Mouse (Mus musculus): ENCODE data around the gene Phgdh.
A peak's percentile ranks its signal among the peaks of the same experiment; 100 is the strongest.

Gene Phgdh

DNA sequence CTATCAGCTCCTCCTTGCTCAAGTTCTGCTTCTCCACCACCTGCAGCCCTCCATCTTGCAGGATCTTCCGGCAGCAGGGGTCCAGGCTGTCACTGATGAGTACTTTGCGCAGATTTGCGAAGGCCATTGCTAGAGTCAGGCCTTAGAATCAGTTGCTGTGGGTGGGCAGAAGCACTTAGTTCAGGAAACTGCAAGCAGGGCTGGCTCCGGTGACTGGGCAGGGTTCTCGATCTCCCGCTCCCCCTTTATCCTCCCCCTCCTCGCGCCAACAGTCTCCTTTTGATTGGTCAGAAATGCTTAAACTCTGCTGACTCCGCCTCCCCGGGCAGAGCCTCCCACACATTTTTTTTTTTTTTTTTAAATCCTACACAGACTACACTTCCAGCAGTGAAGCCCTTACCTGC, at the start of gene Phgdh:
Phgdh (minus strand) TSS at position 285 of the 404 bp plus-strand sequence.
- peak; percentile 50 for DNase-seq

DNA sequence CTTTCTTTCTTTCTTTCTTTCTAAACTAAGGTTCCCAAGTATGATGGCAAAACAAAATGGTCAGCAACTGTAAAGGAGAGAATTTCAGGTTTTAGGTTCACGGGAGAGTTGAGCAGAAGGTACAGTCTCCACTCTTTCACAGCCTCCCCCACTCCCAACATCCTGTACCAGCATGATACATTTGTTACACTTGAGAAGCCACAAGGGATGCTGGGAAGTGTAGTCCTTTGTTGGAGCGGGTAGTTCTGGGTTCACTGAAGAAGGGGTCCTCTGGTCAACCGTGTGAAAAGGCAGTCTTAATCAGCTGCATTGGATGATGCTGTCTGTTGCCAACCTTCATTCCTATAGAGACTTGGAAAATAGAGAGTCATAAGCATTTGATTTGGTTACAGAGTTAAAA, 49.5 kb upstream of the Phgdh start:
- DNase-seq, result no peak

DNA sequence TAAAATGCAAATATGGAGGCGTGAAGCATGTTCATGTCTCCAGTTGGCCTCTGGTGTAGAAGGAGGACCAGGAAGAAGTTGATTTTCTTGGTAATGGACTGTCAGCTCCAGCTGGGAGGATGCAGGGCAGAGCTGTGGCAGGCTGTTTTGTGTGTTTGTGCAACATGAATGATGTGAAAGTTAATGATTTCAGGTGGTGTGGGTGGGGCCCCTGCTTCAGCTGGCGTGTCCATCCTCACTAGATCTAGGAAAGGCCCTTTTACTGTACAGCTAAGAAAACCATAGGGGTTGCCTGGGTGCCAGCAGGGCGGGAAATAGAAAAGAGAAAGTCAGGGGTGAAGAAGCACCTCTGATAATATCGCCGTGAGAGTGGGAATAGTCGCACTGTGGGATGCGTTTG, 48.0 kb upstream of the Phgdh start:
- DNase-seq, result no peak

DNA sequence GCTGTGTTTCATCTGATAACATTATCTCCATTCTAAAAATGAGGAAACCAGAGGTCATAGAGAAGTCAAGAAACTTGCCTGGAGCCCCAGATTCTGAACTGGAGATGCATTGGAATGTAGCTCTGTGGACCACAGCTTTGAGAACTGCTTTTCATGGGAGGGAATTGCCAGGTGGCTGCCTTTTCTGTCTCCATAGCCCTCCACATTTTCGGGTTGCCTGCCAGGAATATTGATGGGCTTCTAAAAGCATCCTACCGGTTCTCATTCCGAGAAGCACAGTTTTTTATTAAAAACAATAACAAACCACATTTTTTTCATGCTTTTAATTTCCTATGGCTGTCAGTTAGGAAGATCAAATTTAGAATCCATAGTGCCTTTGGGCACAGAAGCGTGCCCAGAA, 47.3 kb upstream of the Phgdh start:
- no peak for DNase-seq

DNA sequence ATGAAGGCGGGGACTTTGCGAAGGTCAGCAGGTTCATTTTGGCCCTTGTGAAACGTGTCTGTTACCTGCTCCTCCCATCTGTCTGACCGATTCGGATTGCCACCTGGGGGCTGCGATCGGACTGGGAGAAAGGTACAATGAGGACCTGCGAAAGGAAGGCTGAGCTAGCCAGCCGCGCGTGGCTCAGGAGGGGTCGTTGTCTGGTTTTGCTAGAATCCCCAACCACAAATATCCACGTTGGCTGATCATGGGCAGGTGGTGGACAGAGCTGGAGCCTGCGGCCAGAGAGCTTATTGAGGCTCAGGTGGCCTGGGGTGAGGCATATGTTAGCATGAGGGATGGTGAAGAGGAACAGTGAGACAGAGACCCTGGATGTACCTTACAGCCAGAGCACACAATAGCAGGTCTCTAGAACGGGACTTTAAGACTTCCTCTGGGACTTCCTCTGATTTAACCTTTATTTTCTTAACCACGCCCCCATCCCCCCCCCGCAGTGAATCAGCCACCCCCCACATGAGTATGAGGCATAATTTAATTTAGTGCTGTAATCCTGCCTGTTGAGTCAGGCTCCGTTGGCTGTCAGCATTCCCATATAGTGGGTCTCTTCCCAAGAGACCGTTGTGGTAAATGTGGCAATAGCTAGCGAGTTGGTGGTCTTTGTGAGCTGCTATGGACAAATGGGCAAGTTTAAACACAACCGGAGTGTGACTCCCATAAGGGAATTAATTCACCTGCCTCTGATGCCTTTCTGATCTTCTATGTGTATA, 43.4 kb upstream of the Phgdh start:
- DNase-seq, result no peak

DNA sequence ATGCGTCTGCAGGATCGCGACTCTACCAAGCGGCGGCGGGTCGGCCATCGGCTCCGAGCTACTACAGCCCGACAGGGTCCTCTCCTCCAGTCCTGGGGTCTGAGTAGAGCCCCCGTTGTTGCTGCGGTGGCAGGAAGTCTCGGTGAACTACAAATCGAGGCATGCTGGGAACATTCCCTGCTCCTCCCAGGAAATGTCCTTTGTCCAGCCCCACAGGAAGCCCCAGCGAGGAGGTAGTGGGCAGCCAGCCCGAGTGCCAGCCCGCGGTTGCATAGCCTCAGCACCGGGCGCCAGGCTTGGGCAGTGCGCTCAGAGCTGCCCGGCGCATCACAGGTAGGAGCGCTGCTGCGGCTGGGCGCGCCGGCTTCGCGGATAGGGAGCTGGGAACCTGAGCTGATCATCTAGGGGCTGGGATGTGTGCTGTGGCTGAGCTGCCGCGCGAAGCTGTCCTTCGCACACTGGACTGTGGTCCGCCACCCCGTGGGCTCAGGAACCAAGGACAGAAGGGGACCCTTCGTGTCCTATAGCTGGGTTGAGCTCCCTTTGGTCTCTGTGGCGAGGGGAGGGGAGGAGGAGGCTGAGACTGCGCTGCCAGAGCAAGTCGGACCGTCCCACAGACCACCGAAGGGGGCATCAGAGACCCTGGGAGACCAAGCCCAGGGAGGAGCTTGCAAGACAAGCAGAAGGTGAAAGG, 42.6 kb upstream of the Phgdh start, which contains the start of gene Zfp697:
Zfp697 (plus strand) TSS at position 216 of the 694 bp plus-strand sequence.
- DNase-seq, result peak; percentile 81

DNA sequence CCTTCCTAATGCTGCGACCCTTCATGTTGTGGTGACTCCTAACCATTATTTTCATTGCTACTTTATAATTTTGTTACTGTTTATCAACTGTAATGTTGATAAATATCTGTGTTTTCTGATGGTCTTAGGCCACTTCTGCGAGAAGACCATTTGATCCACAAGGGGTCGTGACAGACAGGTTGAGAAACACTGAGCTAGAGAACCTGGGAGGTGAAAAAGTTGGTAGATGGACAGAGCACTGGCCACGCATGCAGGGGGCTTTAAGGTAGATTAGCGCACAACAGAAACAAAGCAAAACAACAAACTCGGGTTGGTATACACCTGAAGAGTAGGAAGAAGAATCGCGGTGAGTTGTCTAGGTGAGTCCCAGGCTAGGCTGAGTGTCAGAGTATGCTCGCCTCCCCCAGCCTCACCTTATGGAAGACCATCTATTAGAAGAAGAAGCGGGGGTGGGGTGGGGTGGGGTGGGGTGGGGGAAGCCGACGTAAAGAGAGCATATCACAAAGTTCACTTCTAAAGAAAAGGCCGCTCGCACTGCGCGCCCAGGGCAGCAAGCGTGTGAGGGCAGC, 42.0 kb upstream of the Phgdh start:
- no peak for DNase-seq

DNA sequence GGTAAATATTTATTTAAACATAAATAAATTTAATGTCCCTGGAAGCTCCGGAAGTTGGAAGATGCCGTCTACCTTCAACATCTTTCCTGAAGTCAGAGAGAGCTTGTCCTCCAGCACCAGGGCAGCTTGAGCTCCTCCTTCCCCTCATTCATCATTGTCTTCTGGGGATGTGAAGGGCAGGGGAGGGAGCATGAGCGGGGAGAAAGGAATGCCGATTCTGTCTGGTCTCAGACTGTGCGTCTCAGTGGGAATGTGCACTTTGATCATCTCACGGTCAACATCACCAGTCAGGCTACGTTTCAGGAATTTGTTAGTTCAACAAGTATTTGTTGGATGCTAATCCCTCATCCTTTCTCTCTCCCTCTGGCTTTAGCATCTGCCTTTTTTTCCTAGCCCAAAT, 39.4 kb upstream of the Phgdh start:
- DNase-seq, result no peak

DNA sequence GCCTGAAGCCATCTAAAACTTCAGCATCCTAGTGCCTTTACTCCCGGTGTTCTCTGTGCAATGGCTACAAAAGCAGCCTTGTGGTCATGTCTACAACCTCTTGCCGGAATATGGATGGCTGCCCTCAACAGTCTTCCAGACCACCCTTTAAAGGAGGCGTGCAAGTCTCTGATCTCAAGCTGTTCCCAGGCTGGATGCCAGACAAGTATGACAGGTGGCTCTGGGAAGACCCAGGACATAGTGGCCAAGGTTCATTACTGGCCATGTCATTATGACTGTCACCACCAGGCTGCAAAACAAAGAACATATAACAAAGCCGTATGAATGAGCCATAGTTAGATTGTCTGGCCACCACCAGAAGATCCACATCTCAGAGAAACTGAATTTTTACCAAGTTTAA, 38.5 kb upstream of the Phgdh start:
- DNase-seq, result no peak

DNA sequence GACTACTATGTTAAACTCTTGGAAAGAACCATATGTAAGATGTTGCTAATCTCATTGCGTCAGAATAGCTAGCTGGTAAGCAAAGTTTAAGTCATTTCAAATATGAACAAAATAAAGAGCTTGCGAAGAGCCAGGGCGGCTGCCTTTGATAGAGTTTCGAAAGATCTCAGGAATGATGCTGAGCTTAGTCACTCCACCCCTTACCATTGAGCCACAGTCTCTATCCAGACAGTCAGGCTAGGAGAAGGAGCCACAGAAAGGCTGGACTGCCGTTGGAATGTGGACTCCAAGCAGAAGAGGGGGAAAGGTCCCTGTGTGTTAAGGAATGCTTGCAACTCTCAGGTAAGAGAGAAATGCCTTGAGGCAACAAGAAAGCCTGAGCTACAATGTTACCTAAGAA, 35.2 kb upstream of the Phgdh start:
- DNase-seq, result no peak

DNA sequence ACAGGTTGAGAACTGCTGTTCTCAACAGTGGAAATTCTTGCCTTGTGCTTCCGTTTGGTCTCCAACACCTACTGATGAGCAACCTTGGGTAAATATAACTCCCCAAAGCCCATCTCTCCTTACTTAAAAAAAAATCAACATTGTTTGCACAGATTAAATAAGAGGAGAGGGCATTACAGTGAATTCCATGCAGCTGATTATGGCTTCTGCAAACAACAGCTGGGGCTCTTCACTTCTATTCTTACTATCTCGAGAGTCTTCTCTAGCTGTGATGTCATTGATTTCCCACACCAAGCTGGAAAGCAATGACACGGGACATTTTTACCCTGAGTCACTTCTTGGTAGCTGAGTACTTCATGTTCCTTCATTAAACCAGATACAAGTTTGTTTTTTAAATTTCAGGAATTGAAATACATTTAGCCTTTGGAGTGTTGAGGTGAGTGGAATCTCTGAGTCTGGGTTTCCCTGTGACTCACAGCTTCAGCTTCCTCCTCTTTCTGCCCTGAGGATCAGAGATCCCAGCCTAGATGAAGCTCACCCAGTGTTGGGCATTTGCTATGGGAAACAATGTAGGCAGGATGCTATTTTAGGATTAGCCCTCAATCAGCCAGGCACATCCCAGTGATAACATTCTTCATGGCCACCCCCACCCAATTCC, 34.4 kb upstream of the Phgdh start:
- no peak for DNase-seq

DNA sequence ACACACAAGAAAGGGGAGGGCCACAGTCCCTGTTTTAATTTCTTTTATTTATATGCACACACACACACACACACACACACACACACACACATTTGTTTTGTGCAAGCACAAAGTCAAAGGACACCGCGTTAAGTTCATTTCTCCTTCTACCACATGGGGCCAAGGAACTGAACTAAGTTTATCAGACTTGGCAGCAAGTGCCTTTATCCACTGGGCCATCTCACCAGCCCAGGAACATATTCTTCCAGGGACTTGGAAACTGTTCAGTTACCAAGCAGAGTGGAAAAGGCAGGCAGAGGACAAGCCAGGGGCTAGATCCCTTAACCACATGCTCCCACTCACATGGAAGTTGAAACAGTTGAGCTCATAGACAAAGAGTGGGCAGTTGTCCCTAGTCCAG, 29.0 kb upstream of the Phgdh start:
- DNase-seq, result no peak

DNA sequence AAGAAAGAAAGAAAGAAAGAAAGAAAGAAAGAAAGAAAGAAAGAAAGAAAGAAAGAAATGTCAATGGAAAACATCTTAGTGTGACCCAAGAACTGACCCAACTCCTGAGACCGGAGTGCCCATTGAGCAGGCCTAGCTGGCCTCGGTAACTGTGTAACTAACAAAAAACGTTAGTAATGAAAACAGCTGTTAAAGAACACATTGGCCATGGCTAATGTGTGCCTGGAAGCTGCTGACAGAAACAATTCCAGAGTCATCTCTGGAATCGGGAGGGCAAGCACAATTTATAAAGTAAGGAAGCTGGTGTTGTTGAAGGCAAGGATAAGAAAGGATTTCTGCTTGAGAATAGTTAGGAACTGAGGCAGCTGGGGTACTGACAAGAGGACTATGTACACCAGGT, 28.5 kb upstream of the Phgdh start:
- DNase-seq, result no peak

DNA sequence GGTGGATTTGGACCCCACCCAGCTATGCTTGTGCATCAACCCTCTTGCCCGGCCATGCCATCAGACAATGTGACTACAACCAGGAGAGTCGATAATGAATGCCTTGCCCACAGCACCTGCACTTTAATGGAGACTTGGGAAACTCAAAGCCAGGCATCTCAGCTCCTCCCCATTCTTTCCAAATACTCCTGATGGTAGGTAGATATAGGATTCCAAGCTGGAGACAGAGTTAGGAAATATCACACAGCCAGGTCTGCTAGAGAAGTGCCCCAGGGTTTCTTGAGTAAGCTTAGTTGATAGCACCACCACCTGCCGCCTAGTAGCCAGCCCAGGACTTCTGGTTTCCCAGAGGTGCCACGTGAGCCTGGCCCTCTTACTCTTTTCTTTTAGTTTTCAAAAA, 27.0 kb upstream of the Phgdh start:
- DNase-seq, result no peak

DNA sequence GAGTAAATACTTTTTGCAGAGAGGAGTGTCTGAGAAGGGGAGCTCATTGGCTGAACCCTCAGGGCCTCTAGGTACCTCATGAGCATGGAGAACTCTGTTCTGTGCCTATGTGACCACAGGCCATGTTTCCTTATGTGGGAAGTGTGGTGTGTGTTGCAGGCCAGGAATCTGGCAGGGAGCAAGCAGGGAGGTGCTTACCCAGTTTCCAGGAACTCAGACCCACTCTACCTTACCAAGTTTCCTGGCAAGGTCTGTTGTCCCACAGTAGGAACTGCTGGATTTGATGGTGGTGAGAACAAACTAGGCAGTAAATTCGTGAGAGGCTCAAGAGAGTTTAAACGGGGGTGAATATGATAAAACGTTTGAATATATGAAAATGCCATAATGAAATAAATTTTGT, 26.3 kb upstream of the Phgdh start:
- no peak for DNase-seq

DNA sequence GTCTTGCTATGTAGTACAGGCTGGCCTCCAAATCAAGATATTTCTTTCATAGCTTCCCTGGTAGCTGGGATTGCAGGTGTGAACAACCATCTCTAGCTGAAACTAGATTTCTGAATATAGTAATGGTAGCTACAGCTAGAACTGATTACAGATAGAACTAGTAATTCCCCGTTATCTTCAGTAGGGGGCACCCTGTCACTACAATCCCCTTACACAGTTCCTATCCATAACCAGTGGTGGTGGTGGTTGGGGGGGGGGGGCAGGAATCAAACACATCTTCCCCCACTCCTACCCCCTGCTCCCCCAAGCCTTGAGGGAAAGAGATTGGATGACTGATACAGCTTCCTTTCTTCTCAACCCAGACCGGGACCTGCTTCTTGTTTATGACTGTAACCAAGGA, 23.0 kb upstream of the Phgdh start:
- DNase-seq, result no peak

DNA sequence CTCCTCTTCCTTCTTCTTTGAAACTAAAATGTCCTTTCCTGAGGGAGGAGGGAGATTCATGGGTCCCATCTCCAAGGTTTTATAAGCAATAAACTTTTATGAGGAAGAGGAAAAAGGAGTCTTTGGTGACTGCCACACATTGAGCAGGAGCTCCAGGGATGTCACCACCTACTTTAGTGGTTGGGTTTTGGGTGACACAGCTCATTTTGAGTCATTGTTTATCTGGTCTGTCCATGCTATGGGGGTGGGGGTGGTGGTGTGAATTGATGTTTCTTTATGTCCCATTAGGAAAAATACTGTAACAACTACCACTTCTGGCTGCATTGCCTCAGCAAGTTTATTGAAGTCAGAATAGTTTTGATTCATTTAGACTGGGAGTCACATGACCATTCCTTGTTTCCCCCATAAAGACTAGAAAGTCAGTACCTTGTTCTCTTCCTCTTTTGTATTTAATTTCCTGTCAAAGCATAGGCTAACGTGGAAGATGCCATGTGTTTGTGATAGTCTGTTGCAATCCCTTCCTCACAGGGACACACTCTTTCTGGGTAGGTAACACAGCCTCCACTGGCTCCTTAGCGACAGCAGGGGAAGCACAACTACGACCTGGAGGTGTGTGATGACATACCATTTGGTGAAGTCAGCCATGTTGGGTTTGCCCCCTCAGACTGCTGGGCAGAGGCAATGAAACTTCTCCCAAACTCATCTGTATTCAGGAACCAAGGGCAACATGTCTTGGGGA, 17.0 kb upstream of the Phgdh start:
- no peak for DNase-seq

DNA sequence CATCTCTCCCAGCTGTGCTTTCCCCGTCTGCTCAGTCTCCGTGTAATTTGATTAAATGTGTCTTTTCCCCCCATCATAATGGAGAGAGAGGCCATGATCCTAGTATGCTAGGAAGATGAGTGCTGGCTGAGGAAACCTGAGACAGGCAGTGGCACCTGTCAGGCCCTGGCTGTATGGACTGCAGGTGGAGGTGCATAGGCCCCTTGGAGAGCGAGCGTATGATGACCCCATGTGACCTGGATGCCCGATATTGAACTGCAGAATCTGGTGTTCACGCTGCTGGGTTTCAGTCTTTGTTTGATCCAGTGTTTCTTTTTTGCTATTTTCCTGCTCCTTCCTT, 16.2 kb upstream of the Phgdh start:
- DNase-seq, result no peak

DNA sequence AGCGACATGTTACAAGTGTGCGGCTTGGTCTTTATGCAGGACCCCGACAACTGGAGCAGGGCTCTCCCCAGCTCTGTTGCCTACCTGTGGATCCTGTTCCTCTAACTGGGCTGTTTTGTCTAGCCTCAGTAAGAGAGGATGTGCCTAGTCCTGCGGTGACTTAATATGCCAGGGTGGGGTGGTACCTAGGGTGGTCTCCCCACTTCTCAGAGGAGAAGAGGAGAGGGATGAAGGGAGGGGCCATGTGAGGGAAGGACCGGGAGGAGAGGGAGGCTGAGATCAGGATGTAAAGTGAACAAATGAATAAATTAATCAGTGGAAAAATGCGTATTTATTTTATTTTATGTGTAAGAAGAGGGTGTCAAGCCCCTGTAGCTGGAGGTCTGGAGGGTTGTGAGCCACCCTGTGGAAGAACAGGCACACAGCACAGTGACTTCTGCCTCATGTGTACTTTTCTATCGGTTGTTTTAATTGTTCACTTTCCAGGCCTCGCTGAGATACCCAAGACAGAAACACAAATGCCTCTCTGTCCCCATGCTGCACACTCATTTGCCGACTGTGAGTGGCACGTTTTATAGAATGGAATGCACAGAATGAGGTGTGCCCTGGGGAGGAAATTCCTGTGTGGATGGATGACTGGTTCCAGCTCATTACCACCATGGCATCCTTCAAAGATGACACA, 15.7 kb upstream of the Phgdh start:
- DNase-seq, result no peak

DNA sequence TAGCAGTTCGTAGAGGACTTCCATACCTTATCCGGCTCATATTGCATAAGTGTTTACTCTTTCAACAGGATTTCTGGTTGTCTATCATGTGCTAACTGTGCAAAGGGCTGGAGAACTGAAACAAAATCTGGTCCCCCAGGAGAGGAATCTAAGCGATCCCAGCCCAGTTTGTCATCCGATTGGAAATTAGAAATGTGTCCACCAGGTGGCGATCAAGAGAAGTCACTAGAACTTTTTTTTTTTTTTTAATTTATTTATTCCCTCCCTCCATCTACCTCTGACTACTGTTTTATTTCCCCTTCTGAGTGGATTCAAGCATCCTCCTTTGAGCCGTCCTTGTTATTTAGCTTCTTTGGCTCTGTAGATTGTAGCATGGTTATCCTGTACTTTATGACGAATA, 14.1 kb upstream of the Phgdh start:
- DNase-seq, result peak; percentile 88

DNA sequence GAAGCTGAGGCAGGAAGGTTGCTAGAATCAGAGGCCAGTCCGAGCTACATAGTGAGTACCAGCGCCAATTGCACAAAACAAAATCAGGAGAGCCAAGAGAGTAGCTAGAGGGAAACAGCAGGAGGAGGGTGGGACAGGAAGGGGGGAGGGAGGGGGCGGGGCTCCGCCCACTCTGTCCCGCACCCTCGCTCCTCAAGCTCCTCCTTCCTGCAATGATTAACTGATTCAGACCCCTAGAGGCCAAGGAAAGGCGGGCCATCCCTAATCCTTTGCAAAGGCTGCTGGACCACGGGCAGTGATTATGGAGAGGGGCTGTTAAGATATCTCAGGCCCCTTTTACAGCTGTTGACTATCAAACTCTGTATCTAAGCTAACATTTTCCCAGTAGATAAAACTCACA, 8.9 kb upstream of the Phgdh start:
- no peak for DNase-seq

DNA sequence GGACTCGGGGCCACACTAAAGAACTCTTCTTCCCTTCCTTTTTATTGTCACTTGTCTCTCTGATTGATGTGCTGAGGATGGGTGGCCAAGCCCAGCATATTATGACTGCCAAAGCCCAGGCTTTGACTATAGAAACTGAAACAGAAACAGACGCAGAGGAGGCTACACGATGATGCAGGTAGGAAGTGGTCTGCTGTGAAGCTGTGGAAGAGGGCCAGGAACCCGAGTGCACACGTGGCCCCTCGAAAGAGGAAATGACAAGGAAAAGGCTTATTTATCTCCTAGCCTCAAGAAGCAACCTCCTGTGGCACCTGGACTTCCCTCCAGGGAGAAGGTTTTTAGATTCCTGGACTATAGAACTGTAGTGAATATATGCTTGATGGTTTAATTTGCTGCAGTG, 8.3 kb upstream of the Phgdh start:
- DNase-seq, result no peak

DNA sequence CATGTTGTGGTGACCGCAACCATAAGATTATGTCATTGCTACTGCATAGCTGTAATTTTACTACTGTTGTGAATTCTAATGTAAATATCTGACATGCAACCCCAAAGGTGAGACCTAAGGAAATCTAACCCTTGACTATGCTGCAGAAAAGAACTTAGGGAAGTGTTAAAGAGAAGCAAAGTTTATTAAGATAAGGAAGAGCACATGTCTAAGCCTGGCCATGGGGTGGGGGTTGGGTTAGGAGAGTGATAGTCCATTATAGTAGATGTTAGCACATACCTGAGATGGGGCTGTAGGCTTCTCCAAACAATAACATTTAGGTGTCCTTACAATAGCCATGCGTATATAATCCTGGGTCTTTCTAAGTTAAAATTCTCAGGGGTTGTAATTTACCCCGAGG, 3.4 kb upstream of the Phgdh start:
- no peak for DNase-seq

Measured in right cerebral cortex, postnatal 14 days (tissue).